Comparison of ENCODE assay signal across 7 mouse cellular contexts in the genomic region with DNA sequence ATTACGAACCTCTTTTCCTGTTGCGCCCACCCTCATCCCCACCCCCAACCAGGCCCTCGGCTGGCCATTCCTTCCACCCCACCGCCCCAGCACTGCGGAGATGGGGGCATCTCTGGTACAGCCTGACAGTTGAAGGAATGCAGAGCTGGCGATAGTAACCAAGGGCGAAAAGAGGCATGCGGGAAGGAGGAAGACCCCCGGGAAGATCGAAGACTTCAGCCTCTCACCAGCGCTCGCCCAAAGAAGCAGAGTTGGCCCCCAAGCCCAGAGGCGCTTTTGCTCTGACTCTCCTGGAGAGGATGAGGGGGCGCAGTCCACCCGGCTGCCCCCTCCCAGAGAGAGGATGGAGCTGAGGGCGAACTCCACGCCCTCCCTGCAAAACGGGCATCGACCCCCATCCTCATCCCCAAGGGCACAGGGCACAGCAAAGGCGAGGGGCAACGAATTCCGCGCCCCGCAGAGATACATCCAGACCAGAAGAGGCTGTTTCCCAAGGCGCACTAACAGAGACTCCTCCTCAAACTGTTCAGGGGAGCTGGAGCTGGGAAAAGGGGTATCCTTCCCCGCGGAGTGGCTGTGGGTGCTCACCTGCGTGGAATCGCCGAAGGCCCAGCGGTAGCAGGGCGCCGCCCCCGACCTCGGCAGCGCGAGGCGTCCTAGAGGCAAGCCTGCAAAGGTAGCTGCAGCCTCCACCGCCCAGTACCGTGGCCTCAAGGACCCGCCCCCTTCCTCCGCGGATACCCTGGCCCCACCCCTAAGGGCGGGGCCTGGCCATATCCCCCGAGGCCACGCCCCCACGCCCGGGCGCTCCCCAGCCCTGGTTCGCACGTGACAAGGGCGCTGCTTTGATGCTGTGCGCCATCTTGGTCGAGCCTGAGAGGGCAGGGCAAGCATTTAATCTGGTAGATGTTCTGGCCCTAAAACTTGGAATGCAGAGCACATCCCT. TPM values are rescaled to one million over a fixed set of nuclear protein-coding genes. Genes with fewer than 3 reads are reported as not detected.
DNase-seq lines count a peak whose midpoint lies in the region; ATAC-seq and TF ChIP-seq lines count a peak whose summit lies in the region.

No protein-coding gene starts in this region.

- 3% methylated on average over 52 of the region's 54 CpGs for WGBS in heart, postnatal 0 days
- 3% methylated on average over 53 of the region's 54 CpGs for WGBS in liver, embryonic 12.5 days (ENCODE audit: insufficient replicate concordance)

- peak overlapping the region; percentile 45 for H3K4me3 ChIP-seq in erythroblast, embryonic 14.5 days (replicated peaks)
- H3K4me3 ChIP-seq in heart, postnatal 0 days (ENCODE audit: low read depth, low read length), result peak overlapping the region; percentile 50
- peak overlapping the region; percentile 48 for H3K4me3 ChIP-seq in liver, embryonic 12.5 days

- H3K4me2 ChIP-seq in heart, postnatal 0 days (ENCODE audit: low read depth, low read length), result peak overlapping the region; percentile 78
- peak overlapping the region; percentile 74 for H3K4me2 ChIP-seq in liver, embryonic 12.5 days

- TF ChIP-seq CTCF in heart, postnatal 0 days (IDR thresholded peaks at IDR 0.05; ENCODE audit: low read depth), result no peak

- peak; percentile 80 for DNase-seq in c-Kit-positive CD71-negative TER-119-negative erythroid progenitor cells, embryonic 14.5 days (ENCODE audit: low read depth)
- DNase-seq in heart, postnatal 0 days (ENCODE audit: low spot score), result peak; percentile 87
- peak; percentile 77 to 87 for DNase-seq in kidney, postnatal 25 days
- peak; percentile 76 for DNase-seq in naive thymus-derived CD4-positive, alpha-beta T cell, adult 2 months (ENCODE audit: low read depth)
- DNase-seq in spleen, postnatal 4 days (ENCODE audit: low spot score in 2 of 2), result peak; percentile 84 to 92

- peaks cover 13% of the 10 kb centered on the region for H3K27me3 ChIP-seq in erythroblast, embryonic 14.5 days (ENCODE audit: control insufficient read depth)
- H3K27me3 ChIP-seq in heart, postnatal 0 days (ENCODE audit: control insufficient read depth, insufficient read depth, low read length), result no peaks in the 10 kb centered on the region
- H3K27me3 ChIP-seq in liver, embryonic 12.5 days (replicated peaks), result peaks cover 22% of the 10 kb centered on the region

- peak; percentile 92 for ATAC-seq in heart, postnatal 0 days (ENCODE audit: insufficient read depth, low read depth)
- ATAC-seq in liver, embryonic 12.5 days, result peak; percentile 94

- no peak for TF ChIP-seq EP300 in heart, postnatal 0 days (IDR thresholded peaks at IDR 0.05; ENCODE audit: low read depth)

- H3K9me3 ChIP-seq in erythroblast, embryonic 14.5 days (ENCODE audit: control insufficient read depth, low read length), result no peaks in the 10 kb centered on the region; the same call in 1 of the 2 replicates
- no peaks in the 10 kb centered on the region for H3K9me3 ChIP-seq in heart, postnatal 0 days (replicated peaks; ENCODE audit: control insufficient read depth, low read length)
- no peaks in the 10 kb centered on the region for H3K9me3 ChIP-seq in liver, embryonic 12.5 days (replicated peaks)

- H3K36me3 ChIP-seq in erythroblast, embryonic 14.5 days (ENCODE audit: control insufficient read depth), result peaks cover 42% of the 10 kb centered on the region
- H3K36me3 ChIP-seq in heart, postnatal 0 days (replicated peaks; ENCODE audit: control insufficient read depth, insufficient read depth, low read length), result peaks cover 22% of the 10 kb centered on the region
- H3K36me3 ChIP-seq in liver, embryonic 12.5 days, result peaks cover 31% of the 10 kb centered on the region

- peak overlapping the region; percentile 54 for H3K9ac ChIP-seq in heart, postnatal 0 days (replicated peaks; ENCODE audit: low read depth, low read length)
- peak overlapping the region; percentile 62 for H3K9ac ChIP-seq in liver, embryonic 12.5 days

- peak overlapping the region; percentile 85 for H3K27ac ChIP-seq in heart, postnatal 0 days (ENCODE audit: low read depth)
- no peak overlapping the region for H3K27ac ChIP-seq in liver, embryonic 12.5 days

- peaks cover 15% of the 10 kb centered on the region for H3K4me1 ChIP-seq in erythroblast, embryonic 14.5 days (ENCODE audit: control insufficient read depth)
- H3K4me1 ChIP-seq in heart, postnatal 0 days (ENCODE audit: control insufficient read depth, insufficient read depth), result 0 out of 2 replicates have a peak, but pooled peaks cover 16% of the 10 kb centered on the region
- H3K4me1 ChIP-seq in liver, embryonic 12.5 days, result peaks cover 16% of the 10 kb centered on the region

RNA-seq across cellular contexts. Expression of gene Ppfia4, which starts 11.6 kb away (rescaled TPM):
- 0.03 and 0.08 TPM in 2 replicates for polyA plus RNA-seq in erythroblast, embryonic 14.5 days (2012)
- total RNA-seq in heart, postnatal 0 days (2014; rRNA removed; ENCODE audit: low replicate concordance), result 5.2 and 12.3 TPM in 2 replicates
- polyA plus RNA-seq in heart, postnatal 0 days (2015; fragmentation: Nextera tagmentation; extraction: Ambion mirVana), result 6.2 and 6.4 TPM in 2 replicates
- polyA plus RNA-seq in liver, embryonic 12.5 days (2016; fragmentation: Nextera tagmentation; extraction: Ambion mirVana), result 1.5 TPM in 2 replicates

RNA-seq across cellular contexts. Expression of gene Tmem183a, which starts 17.5 kb away (rescaled TPM):
- 2.8 and 2.9 TPM in 2 replicates for polyA plus RNA-seq in erythroblast, embryonic 14.5 days (2012)
- 51.8 and 59.8 TPM in 2 replicates for total RNA-seq in heart, postnatal 0 days (2014; rRNA removed; ENCODE audit: low replicate concordance)
- 30.1 and 31.1 TPM in 2 replicates for polyA plus RNA-seq in heart, postnatal 0 days (2015; fragmentation: Nextera tagmentation; extraction: Ambion mirVana)
- polyA plus RNA-seq in liver, embryonic 12.5 days (2016; fragmentation: Nextera tagmentation; extraction: Ambion mirVana), result 62.9 and 69.7 TPM in 2 replicates

RNA-seq across cellular contexts. Expression of gene 4933406M09Rik, which starts 41.5 kb away (rescaled TPM):
- polyA plus RNA-seq in erythroblast, embryonic 14.5 days (2012), result 0.02 TPM in 1 of 2 replicates, not detected in the other
- not detected in 2 replicates for total RNA-seq in heart, postnatal 0 days (2014; rRNA removed; ENCODE audit: low replicate concordance)
- polyA plus RNA-seq in heart, postnatal 0 days (2015; fragmentation: Nextera tagmentation; extraction: Ambion mirVana), result not detected in 2 replicates
- polyA plus RNA-seq in liver, embryonic 12.5 days (2016; fragmentation: Nextera tagmentation; extraction: Ambion mirVana), result not detected in 2 replicates

RNA-seq across cellular contexts. Expression of gene Myog, which starts 54.5 kb away (rescaled TPM):
- polyA plus RNA-seq in erythroblast, embryonic 14.5 days (2012), result not detected in 2 replicates
- not detected in 2 replicates for total RNA-seq in heart, postnatal 0 days (2014; rRNA removed; ENCODE audit: low replicate concordance)
- 0.25 and 0.31 TPM in 2 replicates for polyA plus RNA-seq in heart, postnatal 0 days (2015; fragmentation: Nextera tagmentation; extraction: Ambion mirVana)
- 1.1 and 4.9 TPM in 2 replicates for polyA plus RNA-seq in liver, embryonic 12.5 days (2016; fragmentation: Nextera tagmentation; extraction: Ambion mirVana)
